10 mouse cellular contexts compared by ENCODE assay signal in the genomic region with DNA sequence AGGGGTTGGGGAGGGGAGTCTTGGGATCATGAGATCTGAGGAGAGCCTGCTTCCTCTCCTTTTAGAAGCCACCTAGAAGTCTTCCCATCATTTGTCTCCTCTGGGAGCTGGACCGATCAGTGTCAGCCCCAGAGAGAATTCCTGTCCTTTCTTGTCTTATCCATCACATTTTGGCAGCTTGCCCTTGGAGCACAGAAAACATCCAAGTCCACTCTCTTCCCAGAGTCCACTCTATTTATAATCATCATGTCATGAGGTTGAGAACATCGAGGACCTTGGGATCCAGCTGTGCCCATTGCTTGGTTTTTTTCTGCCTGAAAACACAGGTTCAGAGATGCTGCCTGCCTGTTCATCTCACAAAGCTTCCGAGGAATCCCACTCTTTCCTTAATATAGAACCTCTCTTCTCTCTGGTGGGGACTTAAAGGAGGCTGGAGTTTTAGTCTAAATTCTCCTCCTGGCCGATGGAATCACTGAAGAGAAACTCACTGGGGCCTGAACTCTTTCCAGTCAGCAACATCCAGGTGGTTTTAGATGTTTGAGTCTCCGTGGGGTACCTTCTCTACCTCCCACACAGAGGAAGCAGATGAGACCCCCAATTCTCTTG.
DNase-seq lines count a peak whose midpoint lies in the region; ATAC-seq lines count a peak whose summit lies in the region.
"Had no signal": no experiment of that assay in that cellular context is flagged by ENCODE, and none has a peak within 500 bp of the region (broad histone marks: within the 10 kb centered on the region; RNA-seq: fewer than 3 reads in every experiment).

No protein-coding gene starts in this region.

- no peaks in the 10 kb centered on the region for H3K9me3 ChIP-seq in kidney, embryonic 15.5 days (replicated peaks)
- H3K9me3 ChIP-seq: midbrain, embryonic 10.5 days had no signal

- DNase-seq in cerebellum, postnatal 14 days, result peak; percentile 29 to 46
- DNase-seq in cerebellum, adult 9-11 months, result no peak
- DNase-seq in kidney, postnatal 36 days, result peak; percentile 39 to 44
- peak; percentile 59 for DNase-seq in brain, adult 2 months (ENCODE audit: low read depth, low spot score)
- peak; percentile 52 for DNase-seq in heart, postnatal 4 days
- no peak for DNase-seq in thymus, postnatal 4 days
- no peak for DNase-seq in T-cell, adult 2 months (ENCODE audit: low spot score)

- 67% methylated on average over 5 of the region's 5 CpGs for WGBS in kidney, embryonic 15.5 days

- no peak overlapping the region for H3K4me3 ChIP-seq in kidney, embryonic 15.5 days (replicated peaks)
- H3K4me3 ChIP-seq: midbrain, embryonic 10.5 days had no signal

- ATAC-seq in kidney, embryonic 15.5 days (replicated peaks; ENCODE audit: low FRiP score), result no peak
- ATAC-seq: forebrain, embryonic 14.5 days had no signal

- H3K9ac ChIP-seq in kidney, embryonic 15.5 days, result no peak overlapping the region

- no peak overlapping the region for H3K27ac ChIP-seq in kidney, embryonic 15.5 days
- H3K27ac ChIP-seq: midbrain, embryonic 10.5 days had no signal

- H3K27me3 ChIP-seq in kidney, embryonic 15.5 days, result no peaks in the 10 kb centered on the region

- no peaks in the 10 kb centered on the region for H3K36me3 ChIP-seq in kidney, embryonic 15.5 days
- H3K36me3 ChIP-seq: midbrain, embryonic 10.5 days had no signal

- peaks cover 17% of the 10 kb centered on the region for H3K4me1 ChIP-seq in kidney, embryonic 15.5 days

- H3K4me2 ChIP-seq in kidney, embryonic 15.5 days, result no peak overlapping the region

Comparison
In these comparisons a context has a peak if more than half of its experiments do, and no peak if none do; other contexts are left out.
1. DNase-seq: peak in cerebellum, postnatal 14 days (2 of 2), kidney, postnatal 36 days (2 of 2), brain, adult 2 months (single experiment) and heart, postnatal 4 days (single experiment); none in cerebellum, adult 9-11 months (single experiment), thymus, postnatal 4 days (single experiment) and T-cell, adult 2 months (single experiment).